8 mouse cellular contexts compared by ENCODE assay signal in genomic region chr13:94174577-94175279, GRCm38 (mm10).
DNase-seq lines count a peak whose midpoint lies in the region; ATAC-seq and TF ChIP-seq lines count a peak whose summit lies in the region.

No protein-coding gene starts in this region.

- H3K27ac ChIP-seq in heart, embryonic 13.5 days (replicated peaks): no peak overlapping the region
- H3K27ac ChIP-seq in ES-E14 (ENCODE audit: insufficient read depth, low read depth, low read length, poor library complexity, severe bottlenecking): no peak overlapping the region
- no peak overlapping the region for H3K27ac ChIP-seq in embryonic facial prominence, embryonic 12.5 days
- no peak overlapping the region for H3K27ac ChIP-seq in intestine, postnatal 0 days (ENCODE audit: low read depth, low read length)
- no peak overlapping the region for H3K27ac ChIP-seq in neural tube, embryonic 14.5 days (ENCODE audit: low read depth, low read length)

- no peak for ATAC-seq in heart, embryonic 13.5 days (ENCODE audit: extremely low read depth, insufficient number of reproducible peaks, low FRiP score, low TSS enrichment)
- no peak for ATAC-seq in embryonic facial prominence, embryonic 12.5 days (ENCODE audit: insufficient number of reproducible peaks, insufficient read depth, low FRiP score, low TSS enrichment)
- no peak for ATAC-seq in intestine, postnatal 0 days
- ATAC-seq in neural tube, embryonic 14.5 days (ENCODE audit: low read depth): peak; percentile 4; the same call in 1 of the 2 replicates

- DNase-seq in heart, adult 9 months (ENCODE audit: low spot score in 2 of 2): no peak
- DNase-seq in ES-E14 (ENCODE audit: low read depth, low spot score): no peak
- no peak for DNase-seq in thymus, adult 18-20 months
- no peak for DNase-seq in kidney, adult 18-20 months

- no peak for TF ChIP-seq CTCF in intestine, postnatal 0 days (IDR thresholded peaks at IDR 0.05; ENCODE audit: low read depth)

- whole genome bisulfite sequencing in heart, embryonic 13.5 days: 24% methylated on average over 16 of the region's 16 CpGs
- WGBS in embryonic facial prominence, embryonic 12.5 days: 19% methylated on average over 16 of the region's 16 CpGs
- 36% methylated on average over 16 of the region's 16 CpGs for WGBS in intestine, postnatal 0 days
- 31% methylated on average over 16 of the region's 16 CpGs for WGBS in neural tube, embryonic 14.5 days

- peaks cover 23% of the 10 kb centered on the region; the same call in 1 of the 2 replicates for H3K36me3 ChIP-seq in heart, embryonic 13.5 days
- H3K36me3 ChIP-seq in ES-E14 (ENCODE audit: control insufficient read depth, insufficient read depth, low read length, poor library complexity, severe bottlenecking): no peaks in the 10 kb centered on the region
- no peaks in the 10 kb centered on the region for H3K36me3 ChIP-seq in embryonic facial prominence, embryonic 12.5 days
- H3K36me3 ChIP-seq in intestine, postnatal 0 days (ENCODE audit: control insufficient read depth, insufficient read depth): no peaks in the 10 kb centered on the region
- no peaks in the 10 kb centered on the region for H3K36me3 ChIP-seq in neural tube, embryonic 14.5 days (ENCODE audit: control insufficient read depth, insufficient read depth, low read length)

- H3K4me1 ChIP-seq in heart, embryonic 13.5 days: peaks cover 56% of the 10 kb centered on the region
- peaks cover 0 to 4% of the 10 kb centered on the region in 2 experiments; a peak in 1 of 4 replicates for H3K4me1 ChIP-seq in ES-E14 (ENCODE audit: control insufficient read depth in 2 of 2, insufficient read depth in 2 of 2, low read length in 2 of 2, poor library complexity in 1 of 2)
- peaks cover 48% of the 10 kb centered on the region for H3K4me1 ChIP-seq in embryonic facial prominence, embryonic 12.5 days
- 0 out of 2 replicates have a peak, but pooled peaks cover 12% of the 10 kb centered on the region for H3K4me1 ChIP-seq in intestine, postnatal 0 days (replicated peaks; ENCODE audit: control insufficient read depth, insufficient read depth, low read length)
- H3K4me1 ChIP-seq in neural tube, embryonic 14.5 days (ENCODE audit: control insufficient read depth, insufficient read depth, low read length): no peaks in the 10 kb centered on the region

- peak overlapping the region; percentile 80 for H3K9ac ChIP-seq in heart, embryonic 13.5 days
- H3K9ac ChIP-seq in ES-E14 (ENCODE audit: insufficient read depth, low read depth, low read length, poor library complexity, severe bottlenecking): no peak overlapping the region
- peak overlapping the region; percentile 56 for H3K9ac ChIP-seq in embryonic facial prominence, embryonic 12.5 days
- H3K9ac ChIP-seq in intestine, postnatal 0 days (ENCODE audit: low read depth, low read length): peak overlapping the region; percentile 51
- H3K9ac ChIP-seq in neural tube, embryonic 14.5 days (replicated peaks; ENCODE audit: low read depth, low read length): peak overlapping the region; percentile 46

- peak overlapping the region; percentile 97 for H3K4me2 ChIP-seq in heart, embryonic 13.5 days
- H3K4me2 ChIP-seq in embryonic facial prominence, embryonic 12.5 days (replicated peaks): peak overlapping the region; percentile 95
- peak overlapping the region; percentile 97 for H3K4me2 ChIP-seq in intestine, postnatal 0 days (replicated peaks; ENCODE audit: low read depth)
- peak overlapping the region; percentile 97 for H3K4me2 ChIP-seq in neural tube, embryonic 14.5 days (ENCODE audit: low read depth, low read length)

- H3K27me3 ChIP-seq in heart, embryonic 13.5 days (replicated peaks): no peaks in the 10 kb centered on the region
- peaks cover 5% of the 10 kb centered on the region; the same call in 1 of the 2 replicates for H3K27me3 ChIP-seq in embryonic facial prominence, embryonic 12.5 days
- H3K27me3 ChIP-seq in intestine, postnatal 0 days (replicated peaks; ENCODE audit: control insufficient read depth, insufficient read depth, low read length): no peaks in the 10 kb centered on the region
- H3K27me3 ChIP-seq in neural tube, embryonic 14.5 days (ENCODE audit: control insufficient read depth, insufficient read depth, low read length): peaks cover 3% of the 10 kb centered on the region; the same call in 1 of the 2 replicates

- in situ Hi-C loops in ES-E14 (cut with MboI; ENCODE audit: low sequenced_read_pairs in 2 of 2, unreplicated experiment in 2 of 2): no loop called here

- peak overlapping the region; percentile 60 for H3K4me3 ChIP-seq in heart, embryonic 13.5 days
- H3K4me3 ChIP-seq in ES-E14 (ENCODE audit: insufficient read depth in 1 of 2, low read depth in 1 of 2, low read length in 2 of 2, poor library complexity in 1 of 2, severe bottlenecking in 1 of 2): peak overlapping the region; percentile 28 to 57; a peak in 3 of 4 replicates
- H3K4me3 ChIP-seq in embryonic facial prominence, embryonic 12.5 days: peak overlapping the region; percentile 47
- peak overlapping the region; percentile 51 for H3K4me3 ChIP-seq in intestine, postnatal 0 days (ENCODE audit: low read depth, low read length)
- H3K4me3 ChIP-seq in neural tube, embryonic 14.5 days (ENCODE audit: low read depth, low read length): peak overlapping the region; percentile 43

- no peaks in the 10 kb centered on the region for H3K9me3 ChIP-seq in heart, embryonic 13.5 days
- no peaks in the 10 kb centered on the region for H3K9me3 ChIP-seq in ES-E14 (ENCODE audit: control insufficient read depth, insufficient read depth, low read depth, low read length)
- H3K9me3 ChIP-seq in embryonic facial prominence, embryonic 12.5 days: no peaks in the 10 kb centered on the region
- no peaks in the 10 kb centered on the region for H3K9me3 ChIP-seq in intestine, postnatal 0 days (ENCODE audit: control insufficient read depth)
- no peaks in the 10 kb centered on the region for H3K9me3 ChIP-seq in neural tube, embryonic 14.5 days (ENCODE audit: control insufficient read depth, low read length)

TF ChIP-seq in ES-E14, 5 proteins besides CTCF, POLR2A, EP300 and RAD21:
- TF ChIP-seq CHD2 (IDR thresholded peaks at IDR 0.05; ENCODE audit: low read depth, low read length): no peak
- TF ChIP-seq MAFK (IDR thresholded peaks at IDR 0.05; ENCODE audit: insufficient read depth, low read depth, low read length): no peak
- no peak for TF ChIP-seq ZNF384 (IDR thresholded peaks at IDR 0.05; ENCODE audit: low read depth, low read length)
- TF ChIP-seq ZC3H11A (IDR thresholded peaks at IDR 0.05; ENCODE audit: borderline replicate concordance, low read depth, low read length): no peak
- no peak for TF ChIP-seq HCFC1 (IDR thresholded peaks at IDR 0.05; ENCODE audit: borderline replicate concordance, insufficient read depth, low read length)
